Mouse (Mus musculus) frontal cortex, postnatal 10 days (tissue): ENCODE measurements around the gene Psma6.
A peak's percentile ranks its signal among the peaks of the same experiment; 100 is the strongest.

Experiments used
- DNase-seq, 2 experiments: peaks; one replicate each; pipeline ENCODE4 v3.0.0; 2022; ENCODE audit warnings: low spot score in 2 of 2, mixed read lengths in 1 of 2

Gene Psma6

GRCm38 (mm10) chr12:55463992-55464845 is 80.2 kb downstream of the Psma6 start:
- peak in 1 of 2 experiments; percentile 30 for DNase-seq

GRCm38 (mm10) chr12:55464846-55465361 is 80.9 kb downstream of the Psma6 start:
- no peak for DNase-seq

DNA sequence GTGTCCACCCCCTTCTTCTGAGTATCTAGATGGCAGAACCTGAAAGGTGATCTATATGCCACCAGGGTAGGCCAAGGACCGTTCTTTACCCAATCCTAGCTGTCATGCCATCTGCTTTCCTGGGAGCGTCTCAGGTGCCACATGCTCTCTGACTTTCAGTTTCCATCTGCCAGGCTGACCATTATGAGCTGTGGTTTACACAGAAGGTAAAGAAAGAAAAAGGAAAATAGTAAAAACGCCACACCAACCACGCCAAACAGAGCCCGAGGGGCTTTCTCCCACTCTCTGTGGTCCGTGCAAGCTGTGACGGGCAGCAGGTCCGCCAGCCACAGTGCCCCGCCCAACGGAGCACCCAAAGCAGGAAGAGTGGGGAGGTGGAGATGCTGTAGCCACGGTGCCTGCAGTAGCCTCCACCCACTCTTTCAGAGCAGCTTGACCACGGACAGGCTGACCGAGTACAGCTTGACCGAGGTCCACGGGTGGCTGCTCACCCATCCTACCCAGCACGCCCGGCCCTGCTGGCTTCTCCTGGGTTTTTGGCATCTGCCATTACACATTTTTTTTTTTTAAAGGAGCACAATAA is 81.5 kb downstream of the Psma6 start:
- no peak for DNase-seq

DNA sequence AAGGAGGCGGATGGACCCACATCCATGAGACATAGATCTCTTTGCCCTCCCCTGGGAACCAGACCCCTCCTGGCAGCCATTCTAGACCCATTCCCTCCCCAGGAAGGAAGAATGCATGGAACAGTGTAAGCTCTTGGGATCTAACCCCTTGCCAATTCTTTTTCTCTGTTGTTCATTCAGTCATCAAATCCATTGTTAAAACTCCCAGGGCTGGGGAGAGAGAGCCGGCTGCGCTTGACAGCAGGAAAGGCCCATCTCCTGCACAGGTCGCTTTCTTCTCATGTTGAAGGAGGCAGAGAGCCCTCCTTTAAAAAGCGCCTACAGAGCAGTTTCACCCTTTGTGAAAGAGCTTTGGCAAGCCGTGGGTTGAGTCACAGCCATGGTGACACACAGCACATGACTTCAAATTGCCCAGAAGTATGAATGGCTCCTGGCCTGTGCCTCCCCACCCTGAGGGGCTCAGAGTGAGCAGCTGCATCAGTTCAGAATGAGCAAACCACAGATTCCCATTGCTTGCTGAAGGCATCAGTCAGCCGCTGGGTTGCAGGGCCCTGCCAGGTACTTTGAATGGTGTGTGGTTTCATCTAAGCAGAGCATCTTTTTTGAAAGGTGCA is 82.2 kb downstream of the Psma6 start:
- no peak for DNase-seq

DNA sequence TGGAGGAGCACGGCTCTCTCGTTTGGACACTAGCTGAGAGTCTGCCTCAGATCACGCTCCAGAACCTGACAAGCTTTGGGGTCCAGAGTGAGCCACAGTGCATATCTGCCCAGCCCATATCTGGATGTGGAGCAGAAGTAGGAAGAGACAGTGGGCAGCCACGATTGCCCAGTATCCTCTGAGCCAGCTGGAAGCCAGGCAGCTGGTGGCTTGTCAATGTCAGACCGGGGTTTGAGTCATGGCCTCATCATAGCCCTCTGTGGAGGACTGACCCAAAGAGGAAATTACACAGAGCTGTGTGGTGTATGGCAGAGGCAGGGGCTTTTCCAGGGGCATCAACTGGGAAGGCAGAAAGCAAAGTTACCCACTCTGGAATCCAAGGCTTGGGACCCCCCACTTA is 82.8 kb downstream of the Psma6 start:
- no peak for DNase-seq

DNA sequence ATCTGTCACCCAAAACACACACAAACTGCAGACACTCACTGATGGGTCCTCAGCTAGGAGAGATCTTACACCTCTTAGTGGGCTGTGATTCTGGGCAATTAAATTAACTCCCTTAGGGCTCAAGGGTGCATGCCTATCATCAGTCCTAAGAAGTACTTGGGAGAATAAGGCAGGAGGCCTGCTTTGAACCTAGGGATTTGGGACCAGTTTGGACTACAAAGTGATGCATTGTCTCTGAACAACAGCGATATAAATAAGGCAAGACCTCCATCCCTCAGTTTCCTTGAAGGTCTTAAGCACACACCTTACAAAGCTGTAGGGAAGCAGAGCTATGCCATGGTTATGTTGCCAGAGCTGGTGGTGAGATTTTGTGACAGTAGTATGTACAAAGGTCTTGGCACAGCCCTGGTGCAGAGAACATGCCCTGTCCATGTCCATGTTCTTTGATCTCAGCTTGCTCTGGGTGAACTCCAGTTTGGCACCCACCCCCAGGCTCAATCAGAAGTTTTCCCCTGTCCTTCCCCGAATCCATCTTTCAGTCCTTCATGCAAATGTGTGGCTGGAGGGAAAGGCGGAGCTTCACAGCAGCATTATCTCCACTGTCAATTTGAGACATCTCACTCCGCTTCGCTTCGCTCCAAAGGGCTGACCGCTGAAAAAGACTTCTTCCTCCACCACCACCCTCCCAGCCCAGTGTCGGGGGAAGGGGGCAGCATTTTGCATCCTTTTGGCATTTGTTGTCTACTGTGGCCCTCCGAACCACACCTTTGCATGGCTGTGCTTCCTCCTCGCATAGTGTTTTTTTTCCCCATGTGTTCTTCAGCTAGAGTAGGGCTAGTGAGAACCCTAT is 83.5 kb downstream of the Psma6 start:
- no peak for DNase-seq
